Mouse (Mus musculus) monocyte, adult 5-6 weeks (primary cell): ENCODE data around the gene Actrt2. TPM values are rescaled to one million over a fixed set of nuclear protein-coding genes. Genes with fewer than 3 reads are reported as not detected.

ENCODE experiments used
- ATAC-seq: fragments of 153-309, 156-312 bp; replicated peaks from 2 replicates; pipeline ENCODE4 v1.8.0; 2017; ENCODE audit warnings: mild to moderate bottlenecking; ENCODE audit not compliant: low TSS enrichment, insufficient number of reproducible peaks, severe bottlenecking, poor library complexity, low FRiP score
- total RNA-seq: library from RNA; stranded (forward); fragments of 200-1000, 200-491, 200-594 nt; gene quantifications from 3 replicates; pipeline ENCODE4 v1.2.3, GENCODE M21; 2017

The Actrt2 gene
- total RNA-seq, 1 experiment from 2014 or later, result not detected

DNA sequence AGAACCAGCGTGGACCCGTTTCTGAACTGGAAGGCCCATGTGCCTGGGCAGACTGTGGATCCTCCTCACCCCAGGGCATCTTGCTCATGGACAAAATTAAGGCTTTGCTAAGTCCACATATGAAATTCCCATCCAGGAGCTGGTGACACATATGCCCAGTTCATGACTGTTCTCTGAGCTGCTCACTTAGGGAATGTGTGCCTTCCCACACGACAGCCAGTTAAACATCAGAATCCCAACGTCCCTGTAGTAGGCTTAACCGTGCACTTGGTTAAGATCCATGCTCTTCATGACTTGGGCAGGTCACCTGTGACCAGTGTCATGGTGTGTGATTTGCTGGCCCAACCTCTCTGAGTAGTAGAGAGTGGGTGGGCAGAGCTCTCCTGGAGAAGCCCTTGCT, 26.7 kb upstream of the Actrt2 start:
- ATAC-seq, result no peak

DNA sequence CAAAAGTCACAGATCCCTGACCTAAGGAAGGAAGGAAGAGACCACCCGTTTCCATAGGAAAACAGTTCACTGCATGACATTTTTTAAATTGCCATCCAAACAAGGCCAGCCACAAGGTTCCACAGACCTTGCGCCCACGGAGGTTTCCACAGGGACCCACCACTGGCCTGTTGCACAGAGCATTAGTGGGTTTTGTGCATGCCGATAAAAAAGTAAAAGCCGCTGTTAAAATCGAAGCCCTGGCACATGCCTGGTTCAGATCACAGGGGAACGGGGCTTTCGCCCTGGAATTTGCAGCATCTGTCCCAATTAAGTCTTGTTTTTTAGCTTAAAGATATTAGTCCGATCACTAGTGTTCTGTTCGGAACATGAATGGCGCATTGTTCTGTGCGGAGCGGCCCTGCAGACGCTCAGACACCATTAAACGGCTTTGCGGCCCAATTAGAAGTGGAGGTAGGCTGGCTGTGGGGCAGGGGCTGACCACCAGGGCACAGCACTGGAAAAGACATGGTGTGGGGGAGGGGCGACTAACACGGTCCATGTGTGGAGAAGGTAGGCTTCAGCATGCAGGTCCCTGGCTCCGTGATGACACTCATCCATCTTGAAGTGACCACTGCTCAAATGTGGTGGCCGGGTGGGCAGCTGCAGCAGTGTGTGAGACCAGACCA, 25.8 kb upstream of the Actrt2 start:
- no peak for ATAC-seq

DNA sequence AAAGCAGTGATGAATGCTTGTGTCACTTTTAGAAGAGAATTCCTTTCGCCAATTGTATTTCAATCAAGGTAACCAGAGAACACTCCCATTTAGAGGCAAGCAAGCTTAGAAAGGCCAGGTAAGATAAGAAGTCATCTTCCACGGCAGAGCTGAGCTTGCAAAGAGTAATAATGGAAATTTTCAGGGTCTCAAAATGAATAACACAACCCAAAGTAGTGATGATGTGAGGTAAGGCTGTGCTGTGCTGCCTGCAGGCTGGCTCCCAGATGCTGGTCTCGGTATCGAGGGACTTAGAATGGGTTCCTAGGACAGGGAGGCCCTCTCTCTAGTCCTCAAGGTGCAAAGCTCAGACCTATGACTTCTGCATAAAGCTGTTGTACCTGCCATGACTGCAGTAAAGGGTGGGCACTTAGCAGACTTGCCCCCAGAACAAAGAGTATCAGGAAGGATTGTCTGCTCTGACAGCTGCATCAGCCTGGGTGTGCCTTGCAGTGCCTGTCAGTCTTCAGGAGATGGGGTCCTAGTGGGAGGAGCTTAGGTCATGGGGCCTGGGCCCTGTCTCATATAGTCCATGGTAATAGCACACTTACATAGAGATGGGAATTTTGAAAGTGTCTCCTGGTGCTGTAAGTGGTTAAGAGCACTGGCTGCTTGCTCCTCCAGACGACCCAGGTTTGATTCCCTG, 15.5 kb upstream of the Actrt2 start:
- ATAC-seq, result no peak

DNA sequence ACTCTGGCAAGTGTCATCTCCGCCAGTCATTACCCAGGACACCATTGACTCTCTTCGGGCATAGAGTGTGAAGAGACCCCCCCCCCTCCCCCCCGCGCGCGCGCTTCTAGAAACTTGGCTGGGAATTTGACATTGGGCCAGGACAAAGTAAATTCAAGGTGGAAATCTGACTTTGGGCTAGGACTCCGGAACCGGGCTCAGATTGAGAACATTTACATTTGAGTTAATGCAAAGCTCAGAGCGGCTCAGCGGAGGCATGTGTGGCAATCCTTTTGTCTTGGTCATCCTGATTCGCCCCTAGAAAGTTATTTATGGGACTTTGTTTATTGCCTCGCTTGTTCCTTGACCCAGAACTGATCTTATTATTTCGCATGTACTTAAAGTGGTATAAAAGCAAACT, 14.6 kb upstream of the Actrt2 start:
- no peak for ATAC-seq

DNA sequence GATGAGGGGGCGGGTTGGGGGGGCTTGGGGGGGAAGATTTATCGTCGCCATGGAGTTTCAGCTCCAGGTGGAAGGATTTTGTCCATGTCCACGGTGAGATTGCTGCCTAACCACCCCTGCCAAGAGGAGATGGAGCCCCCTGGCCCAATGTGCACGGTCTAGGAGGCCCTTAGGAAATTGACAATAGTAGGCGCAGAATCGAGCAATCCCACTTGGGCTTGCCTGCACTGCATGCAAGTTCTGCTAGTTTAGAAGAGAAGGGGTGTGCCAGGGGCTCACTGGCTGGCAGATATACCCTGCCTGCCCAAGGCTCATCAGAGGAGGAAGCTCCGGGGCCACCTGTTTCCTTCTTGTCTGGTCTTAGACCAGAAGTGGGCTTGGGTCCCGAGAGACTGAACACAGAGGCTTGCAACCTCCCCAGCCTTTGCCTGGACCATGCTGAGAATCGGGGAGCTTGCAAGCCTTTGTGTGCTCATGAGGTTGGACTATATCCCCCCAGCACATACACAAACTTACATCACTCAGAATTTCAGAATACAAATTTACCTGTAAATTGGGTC, 7.9 kb upstream of the Actrt2 start:
- no peak for ATAC-seq

DNA sequence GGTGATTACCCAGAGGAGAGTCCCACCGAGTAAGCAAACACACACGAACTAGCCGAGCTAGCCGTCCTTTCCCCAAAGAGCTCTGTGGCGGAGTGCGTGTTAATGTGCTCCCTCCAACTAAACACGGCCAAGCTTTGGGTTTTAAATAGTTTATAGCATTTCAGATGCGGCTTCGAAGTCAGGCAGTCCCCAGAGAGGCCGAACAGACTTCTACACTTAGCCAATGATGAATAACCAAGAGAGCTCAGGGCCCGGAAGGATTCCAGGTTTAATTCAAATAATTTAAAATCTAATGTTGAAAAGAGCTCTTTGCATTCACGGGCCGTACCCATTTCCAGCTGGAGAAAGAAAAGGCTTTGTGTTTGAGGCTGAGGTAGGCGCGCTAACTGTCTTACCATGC, 7.3 kb upstream of the Actrt2 start:
- ATAC-seq, result no peak

DNA sequence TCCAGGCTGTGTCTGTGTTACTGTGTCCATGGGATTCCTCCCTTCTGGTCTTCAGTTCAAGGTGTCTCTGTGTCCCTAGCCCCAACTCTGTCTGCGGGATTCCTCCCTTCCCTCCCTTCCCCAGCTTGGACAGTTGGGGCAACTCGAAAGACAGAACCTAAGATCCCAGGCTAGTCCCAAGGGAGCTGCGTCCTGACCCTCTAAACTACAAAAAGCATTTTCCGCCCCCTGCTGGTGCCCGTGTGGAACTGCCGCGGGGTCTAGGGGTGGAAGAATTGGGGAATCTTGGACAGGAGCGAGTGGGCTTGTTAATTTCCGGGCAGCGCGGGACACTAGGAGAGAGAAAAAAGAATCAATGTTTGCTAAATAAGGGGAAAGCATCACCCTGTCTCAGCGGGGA, 6.9 kb upstream of the Actrt2 start:
- ATAC-seq, result no peak

DNA sequence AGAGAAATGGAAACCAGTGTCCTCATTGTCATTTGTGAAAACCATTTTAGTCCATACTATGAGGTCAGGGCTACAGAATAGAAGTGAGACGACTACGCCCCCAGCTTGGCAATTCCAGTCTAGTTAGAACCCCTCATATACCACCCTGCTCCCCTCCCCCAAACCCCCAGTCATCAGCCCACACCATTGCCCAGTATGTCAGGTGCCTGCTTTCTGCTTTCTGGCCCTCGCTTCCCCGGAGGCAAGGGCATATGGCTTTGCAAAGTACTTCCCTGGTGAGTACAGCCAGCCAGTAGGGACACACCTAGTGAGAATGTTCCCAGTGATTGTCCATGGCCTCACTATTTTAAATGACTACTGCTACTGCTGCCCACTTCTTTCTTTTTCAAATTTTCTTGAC, 6.3 kb upstream of the Actrt2 start:
- no peak for ATAC-seq

DNA sequence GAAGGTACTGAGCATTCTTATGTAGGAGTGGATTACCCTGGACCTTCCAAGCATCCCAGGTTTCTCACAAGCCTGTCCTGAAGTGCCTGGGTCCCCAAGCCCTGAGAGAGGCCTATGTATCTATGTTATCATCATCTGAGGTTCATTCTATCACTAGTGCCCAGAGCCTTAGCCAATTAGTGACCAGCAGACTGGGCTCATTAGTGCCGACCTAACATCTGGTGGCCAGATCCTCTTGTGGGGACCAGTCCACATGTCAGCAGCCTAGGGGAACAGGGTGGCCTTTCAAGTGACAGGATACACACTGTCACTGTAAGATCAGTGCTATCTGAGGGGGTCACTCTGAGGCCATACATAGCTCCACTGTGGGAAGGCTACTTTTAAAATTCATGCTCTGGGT, 4.4 kb upstream of the Actrt2 start:
- ATAC-seq, result no peak

DNA sequence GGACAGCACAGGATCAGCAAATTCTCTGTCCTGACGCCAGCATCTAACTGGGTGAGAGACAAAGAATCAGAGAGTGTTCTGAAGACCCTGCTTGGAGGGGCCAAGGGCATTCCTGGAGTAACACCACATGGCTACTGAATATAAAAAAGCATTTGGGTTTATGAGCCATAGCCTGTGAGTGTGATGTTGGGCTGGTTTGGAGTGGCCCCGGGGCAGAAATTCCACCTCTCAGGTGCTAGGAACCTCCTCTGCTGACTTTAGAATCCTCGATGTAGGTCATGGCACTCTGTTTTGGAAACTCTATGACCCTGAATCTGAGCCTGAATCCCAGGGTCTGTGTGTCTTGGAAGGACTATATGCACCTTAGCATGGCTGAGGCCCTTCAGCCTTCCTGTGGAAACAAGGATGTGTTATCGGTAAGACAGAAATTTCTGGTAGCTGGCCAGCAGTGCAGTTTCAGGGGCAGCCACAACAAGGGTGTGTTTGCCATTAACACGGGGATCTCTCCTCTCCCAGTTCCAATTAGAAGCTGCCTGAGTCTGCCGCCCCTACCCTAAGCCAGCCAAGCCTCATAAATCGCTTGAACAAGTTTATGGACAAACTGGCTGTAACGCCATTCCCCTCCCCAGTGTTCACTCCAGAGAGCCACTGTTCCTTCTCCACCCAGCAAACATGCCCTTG, 3.7 kb upstream of the Actrt2 start:
- no peak for ATAC-seq

DNA sequence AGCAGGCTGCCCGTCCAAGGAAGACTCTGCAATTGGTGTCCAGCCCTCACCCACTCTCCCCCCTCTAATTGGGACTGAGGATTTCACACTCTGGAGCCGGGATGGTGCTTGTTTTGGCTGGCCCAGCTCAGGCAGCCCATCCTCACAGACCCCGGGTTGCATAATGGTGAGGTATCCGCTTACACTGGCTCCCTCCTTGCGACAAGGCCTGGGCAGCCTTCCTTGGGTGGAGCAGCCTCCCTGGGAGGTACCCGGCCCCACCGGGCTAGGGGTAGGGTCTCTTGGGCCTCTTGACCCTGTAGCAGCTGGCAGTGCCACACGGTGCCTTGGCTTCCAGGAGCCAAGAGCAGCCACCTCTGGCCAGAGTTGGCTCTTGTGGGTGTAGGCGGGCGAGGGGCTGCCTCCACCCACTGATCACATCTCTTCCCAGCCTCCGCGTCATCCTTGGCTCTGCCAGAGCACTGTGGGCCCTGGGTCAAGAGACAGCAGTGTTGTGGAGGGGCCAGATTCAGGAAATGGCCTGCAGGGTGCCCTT, 4.9 kb downstream of the Actrt2 start:
- ATAC-seq, result no peak

DNA sequence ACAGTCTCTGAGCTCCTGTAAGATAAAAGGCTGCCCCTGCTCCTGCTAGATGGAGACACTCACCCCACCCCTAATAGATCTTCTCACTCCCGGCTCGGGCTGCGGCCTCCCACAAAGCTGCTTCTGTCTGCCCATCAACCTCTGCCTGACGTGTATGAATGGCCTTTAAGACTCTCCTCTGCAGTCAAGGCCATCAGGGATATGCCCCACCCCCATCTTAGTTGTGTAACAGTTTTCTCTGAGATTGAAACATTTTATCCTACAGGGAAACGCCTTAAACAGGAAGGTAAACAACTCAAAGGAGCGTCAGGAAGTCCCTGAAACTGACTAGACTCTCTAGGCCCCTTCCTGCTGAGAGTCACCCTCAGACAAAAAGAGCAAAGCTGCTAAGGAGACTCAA, 6.4 kb downstream of the Actrt2 start:
- no peak for ATAC-seq

DNA sequence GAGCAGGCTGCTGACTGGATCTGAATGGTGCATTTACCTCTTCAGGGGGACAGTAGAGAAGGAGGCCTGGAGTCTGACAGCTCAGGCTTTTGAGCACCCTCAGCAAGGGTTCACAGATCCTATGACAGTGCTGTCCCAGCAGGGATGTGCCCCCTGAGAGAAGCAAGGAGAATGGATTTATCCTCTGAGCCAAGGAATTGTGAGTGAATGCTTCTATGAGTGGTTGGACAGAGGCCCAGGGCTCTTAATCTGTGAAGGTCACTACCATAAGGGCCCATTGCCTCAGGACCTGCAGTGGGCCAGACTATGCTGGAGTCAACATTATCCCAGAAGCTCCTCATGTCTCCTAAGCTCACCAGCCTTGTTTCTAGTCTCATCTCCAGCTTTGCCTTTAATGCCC, 7.6 kb downstream of the Actrt2 start:
- ATAC-seq, result no peak

DNA sequence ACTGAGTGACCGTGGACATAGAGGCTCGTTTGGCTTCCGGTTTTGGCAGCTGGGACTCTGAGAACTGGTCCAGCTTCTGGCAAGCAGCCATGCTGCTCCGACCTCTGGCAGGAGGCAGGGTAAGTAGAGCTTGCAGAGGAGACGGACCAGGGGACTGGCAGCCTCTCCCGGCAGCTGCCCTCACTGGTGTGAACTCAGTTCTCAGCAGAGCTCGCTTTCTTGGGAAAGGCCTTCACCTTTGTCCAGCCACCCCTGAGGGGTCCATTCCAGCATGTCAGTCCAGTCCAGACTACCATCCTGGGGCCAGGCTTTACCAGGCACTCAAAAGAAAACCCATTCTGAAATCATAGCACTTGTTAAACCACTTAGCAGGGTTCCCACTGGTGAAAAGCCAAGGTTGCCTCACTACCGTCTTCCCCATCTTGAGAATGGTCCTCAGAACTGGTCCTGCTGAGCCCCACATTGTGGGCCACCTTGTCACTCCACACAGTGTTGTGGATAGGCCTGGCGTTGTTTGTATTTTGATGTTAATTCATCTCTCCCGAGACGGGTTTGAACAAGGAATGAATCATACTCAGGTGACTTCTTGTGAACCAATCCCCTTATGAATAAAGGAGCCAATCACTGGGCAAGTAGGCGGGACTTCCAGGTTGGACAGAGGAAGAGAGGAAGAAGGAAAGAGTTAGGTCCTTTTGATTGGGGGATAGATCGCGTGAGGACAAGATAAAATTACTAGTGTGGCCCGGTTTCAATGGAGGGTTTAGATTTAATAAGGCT, 12.3 kb downstream of the Actrt2 start:
- ATAC-seq, result no peak

DNA sequence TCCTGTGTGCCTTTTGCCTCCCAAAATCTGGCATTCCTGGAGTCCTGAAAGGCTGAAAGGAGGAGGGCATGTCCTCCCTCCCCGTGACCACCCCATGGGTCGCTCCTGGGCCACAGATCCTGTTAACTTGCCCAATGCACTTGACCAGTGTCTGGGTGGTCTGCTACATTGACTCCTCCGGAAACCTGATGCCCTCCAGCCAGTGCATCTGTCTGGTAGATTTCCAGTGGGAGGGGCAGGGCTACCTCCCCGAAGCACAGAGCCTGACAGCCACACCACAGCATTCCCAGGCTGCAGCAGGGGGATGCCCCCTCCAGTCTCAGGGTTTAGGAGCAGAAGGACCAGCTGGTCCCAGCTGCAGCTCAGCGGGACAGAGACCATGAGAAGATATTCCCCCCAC, 15.2 kb downstream of the Actrt2 start:
- no peak for ATAC-seq

DNA sequence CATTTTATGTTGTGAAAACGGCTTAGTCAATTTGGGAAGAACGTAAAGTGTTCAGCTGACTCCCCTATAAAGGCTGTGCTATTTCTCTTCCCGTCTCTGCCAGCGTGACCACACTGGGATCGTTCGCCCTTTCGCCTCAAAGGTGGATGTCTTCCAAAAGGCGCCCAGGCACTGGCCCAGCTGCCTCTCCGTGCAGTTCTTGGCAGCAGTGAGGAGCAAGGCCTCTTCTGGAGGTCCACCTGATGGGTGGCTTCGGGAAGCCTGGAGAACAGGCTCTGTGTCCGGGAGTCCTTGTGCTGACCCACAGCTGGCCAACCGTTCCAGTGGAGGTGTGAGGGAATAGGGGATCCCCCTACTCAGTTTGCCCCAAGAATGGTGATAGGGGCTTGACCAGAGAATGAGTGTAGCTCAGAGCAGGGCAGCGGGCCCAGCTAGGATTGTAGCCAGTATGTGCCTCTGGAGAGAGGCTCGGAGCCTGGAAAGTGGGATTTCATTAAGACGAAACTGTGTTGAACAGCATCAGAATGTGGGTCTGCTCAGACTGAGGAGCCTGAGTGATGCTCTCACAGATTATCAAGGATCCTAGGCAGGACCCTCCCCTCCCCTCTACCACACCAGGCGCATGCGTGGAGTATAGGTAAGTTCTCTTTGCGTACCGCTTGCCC, 18.5 kb downstream of the Actrt2 start:
- no peak for ATAC-seq

DNA sequence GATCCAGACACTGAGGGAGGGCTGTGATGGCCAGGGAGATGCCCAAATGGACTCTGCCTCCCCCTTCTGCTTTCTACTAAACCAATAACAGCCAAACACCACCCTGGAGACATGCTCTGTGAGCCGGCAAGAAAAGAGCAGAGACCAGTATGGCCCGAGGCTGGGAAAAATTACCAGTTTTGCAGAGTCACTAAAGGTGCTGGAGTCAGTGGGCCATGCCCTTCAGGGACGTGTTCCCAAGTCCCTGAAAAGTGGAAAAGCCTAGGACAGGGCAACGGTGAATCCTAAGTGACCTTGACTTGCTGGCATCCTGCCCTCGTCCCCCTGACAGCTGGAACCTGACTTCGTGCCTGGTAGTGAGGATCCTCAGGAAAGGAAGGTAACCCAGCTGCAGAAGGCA, 25.2 kb downstream of the Actrt2 start:
- ATAC-seq, result no peak

DNA sequence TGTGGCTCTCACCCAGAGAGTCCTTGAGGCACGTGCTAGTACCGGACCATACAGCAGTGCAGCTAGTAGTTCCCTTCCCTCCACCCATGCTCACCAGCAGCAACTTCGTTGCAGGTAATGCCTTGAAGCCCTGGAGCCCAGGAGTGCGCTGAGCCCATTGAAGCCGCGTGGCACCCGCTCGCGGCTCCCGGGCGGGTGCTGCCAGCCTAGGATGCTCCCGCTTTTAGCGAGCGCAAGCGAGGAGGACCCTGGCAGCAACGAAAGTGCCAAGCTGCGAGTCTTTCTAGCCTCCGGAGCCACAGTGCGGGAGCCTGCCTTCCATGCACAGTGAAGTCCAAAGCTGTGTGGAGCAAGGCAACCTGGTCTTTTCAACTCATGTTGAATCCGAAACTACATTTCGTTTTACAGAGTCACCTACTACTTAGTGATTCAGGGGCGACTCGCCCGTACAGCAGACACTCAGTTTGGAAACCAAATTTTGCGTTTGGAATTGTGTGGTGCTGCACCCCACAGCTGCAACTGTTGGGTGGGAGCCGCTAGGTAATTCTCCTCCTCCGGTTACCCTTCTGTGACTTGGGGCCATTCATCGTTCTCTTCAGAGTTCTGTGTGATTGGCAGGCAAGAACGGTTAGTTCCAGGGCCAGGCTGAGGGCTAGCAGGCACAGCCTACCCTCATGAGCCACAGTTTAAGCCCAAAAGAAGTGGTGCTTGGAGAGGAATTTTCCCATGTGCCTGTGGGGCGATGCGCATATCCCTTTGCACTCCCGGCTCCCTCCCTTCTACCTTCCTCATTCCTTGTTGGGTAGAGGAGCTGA, 26.2 kb downstream of the Actrt2 start:
- ATAC-seq, result no peak
